Mouse (Mus musculus) heart, postnatal 0 days (tissue): ENCODE results near the gene Hsh2d.

Experiments used
- CTCF ChIP-seq: IDR thresholded peaks from 2 replicates; pipeline ENCODE4 v1.5.1; 2016; ENCODE audit warnings: antibody characterized with exemption, control low read depth, low read depth
- EP300 ChIP-seq: IDR thresholded peaks from 2 replicates; pipeline ENCODE4 v1.6.1; 2016; ENCODE audit warnings: antibody characterized with exemption, low read depth

GRCm38 (mm10) chr8:72190215-72190539, 739 bp downstream of the Hsh2d start:
- TF ChIP-seq CTCF, result no peak
- no peak for TF ChIP-seq EP300
